Mouse (Mus musculus): ENCODE results near the gene Cacna1c.

Cacna1c gene

DNA sequence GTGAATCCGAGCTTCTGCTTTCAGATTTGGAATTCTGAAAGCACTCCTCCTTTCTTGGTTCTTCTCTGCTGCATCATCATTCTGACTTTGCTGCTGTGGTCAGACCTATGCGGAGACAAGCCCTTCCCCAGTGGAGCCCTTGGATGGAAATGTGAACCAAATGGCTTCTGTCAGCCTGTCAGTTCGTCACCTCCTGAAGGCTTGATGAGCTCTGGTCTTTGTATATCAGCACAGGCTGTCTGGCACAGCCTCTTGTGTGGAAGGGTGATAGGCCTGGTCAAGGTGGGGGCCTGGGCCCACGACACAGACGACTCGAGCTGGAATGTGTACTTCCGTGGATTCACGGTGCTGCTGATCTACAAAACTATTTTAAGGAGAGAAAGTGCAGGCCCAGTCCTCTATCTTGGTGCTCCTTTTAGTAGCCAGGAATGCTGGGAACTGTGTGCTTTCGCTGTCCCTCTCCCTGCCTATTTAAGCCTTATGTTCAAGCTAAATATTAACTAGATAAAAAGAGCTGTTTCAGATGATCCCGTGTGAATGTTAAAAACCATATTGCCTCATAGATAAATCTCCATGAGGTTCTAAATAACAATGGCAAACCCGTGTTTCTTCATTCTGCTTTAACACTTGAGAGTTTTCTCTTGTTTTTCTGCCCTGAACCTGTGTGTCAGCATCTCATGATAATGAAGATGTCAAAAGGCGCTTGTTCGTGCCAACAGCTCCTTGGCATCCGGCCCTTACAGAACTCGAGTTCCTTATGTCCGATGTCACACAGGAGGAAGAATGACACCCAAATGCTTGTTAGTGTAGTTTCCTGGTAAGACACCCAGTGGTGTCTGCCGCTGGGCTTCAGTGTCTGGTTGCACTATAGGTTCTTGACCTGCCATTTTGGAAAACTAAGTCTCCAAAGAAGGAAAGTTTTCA lies at the start of gene Cacna1c:
Gene Cacna1c, minus strand, starts transcription at position 37 of the 924 bp plus-strand sequence.
- DNase-seq (ENCODE audit: low spot score in 2 of 2): no peak

DNA sequence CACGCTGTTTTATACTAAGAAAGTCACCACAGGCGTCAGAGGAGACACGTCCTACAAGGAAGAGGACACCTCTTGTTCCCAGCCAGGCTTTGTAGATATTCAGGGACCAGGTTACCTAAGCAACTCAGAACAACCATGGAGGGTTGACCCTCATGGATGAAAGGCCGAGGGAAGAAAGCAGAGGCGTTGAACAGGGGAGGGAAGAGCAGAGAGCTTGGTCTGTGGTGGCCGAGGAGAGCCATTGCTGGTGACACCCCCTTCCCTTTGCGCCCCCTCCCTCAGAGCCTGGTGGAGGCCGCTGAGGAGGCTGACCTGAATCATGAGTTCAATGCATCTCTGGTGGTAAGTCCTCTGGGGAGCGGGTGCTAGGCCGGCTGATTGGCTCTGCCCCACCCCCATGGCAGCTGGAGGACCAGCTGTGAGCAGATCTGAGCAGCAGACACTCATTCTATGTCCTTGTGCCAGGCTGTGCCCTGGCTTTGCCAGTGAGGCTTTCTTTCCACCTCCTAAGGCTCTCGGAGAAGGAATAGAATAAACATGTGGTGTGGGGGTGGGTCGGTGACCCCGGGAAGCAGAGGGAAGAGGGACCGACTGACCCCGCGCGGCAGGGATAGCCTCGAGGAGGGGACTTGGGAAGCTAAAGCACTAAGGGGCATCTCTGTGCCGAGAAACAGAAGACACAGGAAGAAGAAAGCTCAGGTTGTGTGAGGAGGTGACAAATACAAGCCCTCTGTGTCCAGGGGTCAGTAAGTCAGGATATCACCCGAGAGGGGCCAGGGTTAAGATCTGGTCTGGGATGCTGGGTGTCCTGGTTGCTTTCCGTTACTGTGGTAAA lies 44.9 kb upstream of the Cacna1c start:
- no peak for DNase-seq (ENCODE audit: low spot score in 2 of 2)

DNA sequence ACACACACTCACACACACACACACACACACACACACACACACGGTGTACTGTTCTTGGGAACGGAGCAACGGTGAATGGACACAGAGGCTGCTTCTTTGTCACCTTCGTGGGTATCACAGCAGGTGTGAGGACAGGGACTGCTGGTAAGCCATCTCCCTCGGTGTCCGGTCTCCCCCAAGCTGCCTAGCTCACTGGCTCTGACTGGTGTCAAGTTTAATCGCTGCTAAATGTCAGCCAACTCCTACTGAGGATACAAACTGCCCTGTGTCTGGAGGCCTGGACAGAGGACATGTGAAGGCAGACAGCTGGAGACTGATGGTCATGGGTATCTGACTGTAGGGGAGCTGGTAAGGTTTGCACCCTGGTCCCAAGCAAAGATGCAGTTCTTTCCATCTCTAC lies 44.0 kb upstream of the Cacna1c start:
- DNase-seq (ENCODE audit: low spot score in 2 of 2): no peak

DNA sequence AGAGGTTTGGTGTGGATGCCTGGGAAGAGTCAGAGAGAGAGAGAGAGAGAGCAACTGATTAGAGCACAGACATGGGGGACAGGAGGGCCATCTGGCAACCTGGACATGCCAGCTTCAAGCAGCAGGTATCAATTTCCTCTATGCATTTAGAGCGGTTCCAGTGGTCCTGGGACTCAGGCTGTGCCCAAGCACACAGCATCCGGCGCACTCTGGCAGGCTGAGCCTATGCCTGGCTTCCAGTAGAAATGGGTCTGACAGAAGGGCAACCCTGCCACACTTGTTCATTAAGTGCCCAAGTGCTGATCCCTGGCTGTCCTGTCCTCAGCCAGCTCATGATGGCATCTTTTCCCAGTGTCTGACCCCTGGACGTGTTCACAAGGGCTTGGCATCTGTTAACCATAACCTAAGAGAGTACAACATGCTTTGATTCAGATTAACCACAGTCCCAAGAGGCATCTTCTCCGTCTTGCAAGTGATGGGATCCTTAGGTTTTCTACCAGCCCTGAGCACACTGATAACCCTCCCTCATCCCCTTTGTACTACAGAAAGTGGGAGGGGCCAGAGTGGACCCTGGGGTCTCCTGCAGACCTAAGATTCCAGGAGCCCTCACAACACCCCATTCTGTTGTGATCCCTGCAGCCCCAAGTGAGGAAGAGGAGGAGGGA lies 43.3 kb upstream of the Cacna1c start:
- DNase-seq (ENCODE audit: low spot score in 2 of 2): no peak

DNA sequence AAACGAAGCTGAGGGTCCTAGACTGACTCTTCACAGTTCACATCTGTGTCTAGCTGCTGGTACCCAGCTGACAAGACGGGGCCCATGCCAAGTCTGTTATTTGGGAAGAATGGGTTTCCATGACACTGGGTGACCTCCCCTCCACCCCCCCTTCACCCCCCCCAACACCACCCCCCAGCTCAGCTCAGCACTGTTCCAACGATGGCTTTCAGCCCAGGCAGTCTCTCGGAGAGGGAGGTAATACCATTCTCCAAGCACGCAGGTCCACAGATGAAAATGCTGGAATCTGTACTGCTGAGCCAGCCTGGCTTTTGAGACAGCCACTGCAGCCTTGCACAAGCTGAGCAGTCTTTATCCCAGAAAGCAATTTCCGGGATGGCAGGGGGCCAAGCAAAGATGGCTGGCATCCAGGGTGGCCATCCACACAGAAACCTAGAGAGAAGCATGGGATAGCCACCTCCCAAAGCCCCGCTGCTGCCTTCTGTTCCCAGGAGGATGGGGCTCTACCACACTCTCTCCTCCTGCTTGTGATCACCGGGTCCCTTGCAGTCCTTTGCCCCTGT lies 41.3 kb upstream of the Cacna1c start:
- peak; percentile 59 to 67 for DNase-seq (ENCODE audit: low spot score in 2 of 2)

DNA sequence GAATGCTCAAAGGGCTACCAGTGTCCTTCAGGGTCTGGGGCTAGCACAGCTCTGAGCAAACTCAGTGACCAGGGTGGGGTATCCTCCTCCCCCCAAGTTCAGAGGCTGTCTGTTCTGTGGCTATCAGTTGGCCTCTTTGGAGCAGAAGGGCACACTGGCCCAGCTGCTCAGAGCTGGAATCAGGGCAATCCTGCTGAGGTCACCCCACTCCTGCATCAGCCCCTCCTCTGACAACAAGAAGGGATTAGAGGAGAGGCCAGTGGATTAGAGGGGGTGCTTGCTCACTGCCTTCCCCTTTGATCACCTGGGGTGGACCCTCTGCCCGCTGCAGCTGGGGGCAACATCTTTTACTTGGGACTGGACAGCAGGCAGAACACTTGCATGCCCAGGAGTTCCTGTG lies 40.0 kb upstream of the Cacna1c start, which contains the start of gene Cacna2d4:
Gene Cacna2d4, plus strand, starts transcription at position 286 of the 400 bp plus-strand sequence.
- no peak for DNase-seq (ENCODE audit: low spot score in 2 of 2)

DNA sequence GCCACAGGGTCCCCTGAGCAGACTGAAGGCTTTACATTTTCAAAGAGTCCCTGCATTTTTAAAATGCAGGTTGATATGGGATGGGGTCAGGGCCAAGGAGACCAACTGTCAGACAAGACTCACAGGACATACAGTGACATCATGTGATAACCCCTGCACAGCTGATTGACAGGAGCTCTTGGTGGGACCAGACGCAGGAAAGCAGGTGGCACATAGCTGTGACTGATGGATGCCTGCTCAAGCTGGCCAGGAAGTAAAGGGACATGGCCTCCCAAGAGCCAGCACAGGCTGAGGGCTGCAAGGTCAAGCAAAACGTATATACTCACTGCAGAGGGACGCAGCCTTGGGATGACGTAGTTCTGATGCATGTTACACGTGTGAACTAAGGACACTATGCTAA lies 39.2 kb upstream of the Cacna1c start:
- no peak for DNase-seq (ENCODE audit: low spot score in 2 of 2)

DNA sequence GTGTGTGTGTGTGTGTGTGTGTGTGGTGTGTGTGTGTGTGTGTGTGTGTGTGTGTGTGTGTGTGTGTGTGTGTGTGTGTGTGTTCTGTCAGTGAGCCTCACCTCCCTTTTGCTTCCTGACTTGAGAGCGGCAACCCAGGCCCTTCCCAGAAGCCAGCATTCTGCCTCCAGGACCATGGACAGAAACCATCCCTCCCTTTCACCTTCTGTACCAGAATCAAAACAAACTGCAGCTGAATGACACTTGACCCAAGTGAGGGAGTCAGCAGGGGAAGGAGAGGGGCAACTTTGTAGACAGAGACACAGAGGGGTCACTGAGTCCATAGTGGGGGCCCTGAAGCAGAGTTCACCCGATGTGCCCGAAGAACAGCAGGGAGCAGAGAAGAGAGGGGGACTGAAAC lies 36.8 kb upstream of the Cacna1c start:
- DNase-seq (ENCODE audit: low spot score in 2 of 2): no peak

DNA sequence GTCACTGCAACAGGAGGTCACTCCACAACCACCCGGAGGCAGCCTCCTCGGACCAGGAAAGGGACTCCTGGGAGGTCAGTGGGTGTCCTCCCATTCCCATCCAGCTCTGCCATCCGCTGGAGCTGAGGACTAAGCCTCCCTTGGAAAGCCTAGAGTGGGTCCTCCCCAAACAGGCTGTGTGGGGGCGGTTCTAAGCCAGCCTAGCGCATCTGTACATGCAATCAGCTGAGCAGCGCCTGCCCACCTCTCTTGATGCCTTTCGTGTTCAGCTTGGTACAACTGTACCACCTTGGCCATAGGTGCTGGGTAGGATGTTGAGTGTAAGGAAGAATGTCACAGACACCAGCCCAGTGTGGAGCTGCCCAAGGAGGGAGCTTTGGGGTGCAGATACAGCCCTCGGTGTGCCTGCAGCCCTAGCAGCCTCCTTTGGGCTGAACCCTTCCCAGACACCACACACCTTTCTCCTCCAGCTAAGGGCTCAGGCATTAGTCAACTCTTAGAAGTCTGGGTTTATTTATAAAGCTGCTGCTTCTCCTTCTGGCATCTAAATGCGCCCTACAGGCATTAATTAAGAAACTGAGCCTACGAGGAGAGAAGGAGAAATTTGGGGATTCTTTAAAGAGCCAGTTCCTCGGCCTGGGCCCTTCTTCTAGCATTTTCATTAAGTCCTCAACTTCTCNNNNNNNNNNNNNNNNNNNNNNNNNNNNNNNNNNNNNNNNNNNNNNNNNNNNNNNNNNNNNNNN lies 32.8 kb upstream of the Cacna1c start:
- DNase-seq (ENCODE audit: low spot score in 2 of 2): peak; percentile 60

DNA sequence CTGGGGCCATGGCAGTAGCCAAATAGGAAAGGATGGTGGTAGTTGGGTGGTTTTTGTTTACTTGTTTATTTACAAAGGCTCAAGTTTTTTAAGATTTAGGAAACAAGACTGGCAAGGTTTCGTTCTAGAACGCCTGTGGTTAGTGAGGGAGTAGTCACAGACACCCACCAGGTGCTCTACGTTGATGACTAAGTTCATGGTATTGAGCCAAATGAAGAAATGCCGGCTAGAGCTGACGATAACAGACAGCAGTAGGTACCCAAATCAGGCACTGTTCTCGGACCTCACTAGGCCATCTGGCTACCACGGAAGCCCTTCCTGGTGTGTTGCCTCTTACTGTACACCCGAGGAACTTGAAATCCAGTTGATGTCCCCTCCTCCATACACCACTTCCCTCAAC lies 30.8 kb upstream of the Cacna1c start:
- no peak for DNase-seq (ENCODE audit: low spot score in 2 of 2)

DNA sequence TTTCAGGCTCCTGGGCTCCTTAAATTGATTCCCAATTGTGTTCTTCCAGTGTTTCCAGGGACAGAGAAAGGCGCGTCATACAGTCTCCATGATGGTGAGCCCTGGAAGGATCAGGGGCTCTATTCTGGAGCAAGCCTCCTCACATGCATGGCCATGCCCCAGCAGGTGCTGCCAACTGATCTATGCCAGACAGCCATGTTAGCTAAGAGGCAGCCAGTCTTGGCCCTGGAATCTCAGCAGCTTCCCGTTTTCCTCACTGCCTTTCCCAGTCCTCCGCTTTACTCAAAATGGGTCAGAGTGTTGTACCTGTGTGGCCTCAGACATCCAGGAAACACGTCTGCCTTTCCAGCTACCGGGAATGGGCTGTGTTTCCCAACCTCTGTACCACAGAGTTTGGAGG lies 29.5 kb upstream of the Cacna1c start:
- no peak for DNase-seq (ENCODE audit: low spot score in 2 of 2)

DNA sequence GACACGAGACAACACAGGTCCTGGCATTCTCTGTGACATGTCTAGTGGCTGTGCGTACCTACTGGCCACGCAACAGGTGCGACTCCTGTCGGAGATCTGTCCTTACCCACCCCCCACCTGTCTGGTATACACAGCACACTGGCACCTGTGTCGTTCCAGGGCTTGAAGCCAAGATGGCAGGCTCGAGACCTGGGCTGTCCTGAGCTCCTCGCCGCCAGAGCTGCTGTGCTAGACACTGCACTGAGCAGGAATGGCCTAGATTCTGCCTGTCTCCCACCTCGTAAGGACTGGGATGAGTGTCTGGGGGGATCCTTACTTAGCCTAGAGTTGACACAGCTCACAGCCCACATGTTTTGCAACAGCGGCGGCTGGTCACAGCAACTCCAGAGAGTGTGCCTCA lies 29.0 kb upstream of the Cacna1c start:
- no peak for DNase-seq (ENCODE audit: low spot score in 2 of 2)

DNA sequence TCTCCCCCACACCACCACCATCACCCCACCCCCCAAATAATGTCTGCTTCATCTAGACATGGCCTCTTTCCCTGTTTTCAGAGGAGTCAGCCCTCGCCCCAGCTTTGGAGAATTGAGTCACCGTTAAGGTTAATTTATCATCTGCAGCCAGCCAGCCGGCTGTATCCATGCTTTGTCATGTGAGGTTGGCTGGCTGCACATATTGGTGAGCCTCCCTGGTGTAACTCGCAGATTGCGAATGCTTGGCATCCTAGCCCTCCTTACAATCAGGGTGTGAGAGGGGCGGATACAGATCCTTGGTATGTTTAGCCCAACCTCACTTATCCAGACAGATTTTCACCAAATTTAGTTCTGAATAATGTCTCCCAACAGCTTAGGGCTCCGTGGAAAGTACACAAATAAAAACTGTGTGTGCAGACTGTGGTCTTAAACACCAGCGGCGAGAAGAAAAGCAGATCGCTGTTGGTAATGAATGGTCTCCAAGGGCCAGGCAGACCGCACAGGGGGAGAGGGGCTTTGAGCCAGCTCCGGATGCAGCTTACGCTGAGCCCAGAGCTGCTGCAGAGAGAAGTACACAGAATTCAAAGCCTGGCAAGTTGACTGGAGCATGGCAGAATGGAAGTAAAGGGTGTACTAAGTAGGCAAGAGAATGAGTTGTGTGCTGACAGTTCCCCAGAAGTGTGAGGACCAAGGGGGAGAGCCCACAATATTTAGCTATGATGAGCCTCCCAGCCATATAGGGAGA lies 28.4 kb upstream of the Cacna1c start:
- no peak for DNase-seq (ENCODE audit: low spot score in 2 of 2)

DNA sequence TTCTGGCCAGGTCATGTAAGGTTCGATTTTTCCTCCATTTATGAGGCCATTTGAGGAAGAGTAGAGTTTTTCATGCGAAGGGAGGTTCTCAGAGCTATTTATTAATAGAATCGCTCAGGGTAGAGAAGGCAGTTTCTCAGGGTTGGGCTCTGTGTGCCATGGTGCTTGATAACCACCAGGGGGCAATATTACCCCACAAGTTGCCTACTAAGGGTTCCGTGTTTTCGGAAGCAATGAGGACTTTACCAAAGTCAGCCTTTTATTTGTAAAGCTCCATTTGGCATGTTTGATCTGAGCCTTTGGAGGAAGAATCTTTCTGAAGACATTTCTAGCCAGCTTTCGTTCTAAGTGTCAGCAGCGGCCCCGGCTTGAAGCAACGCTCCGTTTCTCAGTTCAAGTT lies 24.1 kb upstream of the Cacna1c start:
- DNase-seq (ENCODE audit: low spot score in 2 of 2): peak; percentile 76 to 79

DNA sequence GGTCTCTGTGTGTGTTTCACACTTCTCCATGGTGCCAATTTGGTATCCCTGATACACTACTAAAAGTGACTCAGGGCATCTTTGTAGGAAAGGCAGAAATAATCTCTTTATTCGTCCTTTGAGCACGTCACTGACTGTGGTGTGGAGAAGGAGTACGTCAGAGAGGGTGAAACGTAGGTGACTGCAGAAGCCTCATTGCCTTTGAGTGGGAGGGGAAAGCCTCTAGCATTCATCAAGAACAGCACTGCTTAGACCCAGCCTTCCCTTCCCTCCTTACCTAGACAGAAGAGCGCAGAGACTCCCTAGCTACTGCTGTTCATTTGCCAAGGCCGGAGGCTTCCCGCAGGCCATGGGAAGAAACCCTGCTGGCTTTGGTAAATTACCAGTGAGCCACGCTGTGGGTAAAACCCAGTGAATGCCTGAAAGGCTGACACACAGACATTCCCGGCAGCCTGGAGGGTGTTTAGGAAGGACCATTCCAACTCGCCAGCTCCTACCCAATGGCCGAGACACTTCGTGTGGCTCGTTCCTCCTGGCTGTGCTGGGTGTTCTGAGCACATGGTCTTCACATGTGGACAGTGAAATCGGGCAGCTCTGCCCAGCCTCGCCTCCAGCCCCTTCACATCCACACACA lies 23.1 kb upstream of the Cacna1c start:
- no peak for DNase-seq (ENCODE audit: low spot score in 2 of 2)

DNA sequence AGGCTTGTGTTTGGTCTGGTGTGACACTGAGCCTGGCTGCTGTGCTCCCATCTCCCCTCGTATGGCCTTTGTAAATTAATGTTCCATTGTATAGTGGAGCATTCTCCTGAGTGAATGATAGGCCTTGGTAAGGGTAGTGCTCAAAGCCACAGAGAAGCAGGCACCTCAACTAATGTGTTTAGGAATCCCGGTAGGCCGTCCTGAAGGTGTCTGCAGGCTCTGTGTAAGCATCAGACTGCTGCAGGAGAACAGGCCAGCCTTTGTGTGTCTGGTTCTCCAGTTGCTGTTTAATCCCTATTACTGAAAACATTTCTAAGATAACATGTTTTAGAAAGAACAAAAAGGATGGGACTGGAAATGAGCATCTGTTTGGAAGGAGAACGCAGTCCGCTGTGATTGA lies 22.4 kb upstream of the Cacna1c start:
- DNase-seq (ENCODE audit: low spot score in 2 of 2): no peak

DNA sequence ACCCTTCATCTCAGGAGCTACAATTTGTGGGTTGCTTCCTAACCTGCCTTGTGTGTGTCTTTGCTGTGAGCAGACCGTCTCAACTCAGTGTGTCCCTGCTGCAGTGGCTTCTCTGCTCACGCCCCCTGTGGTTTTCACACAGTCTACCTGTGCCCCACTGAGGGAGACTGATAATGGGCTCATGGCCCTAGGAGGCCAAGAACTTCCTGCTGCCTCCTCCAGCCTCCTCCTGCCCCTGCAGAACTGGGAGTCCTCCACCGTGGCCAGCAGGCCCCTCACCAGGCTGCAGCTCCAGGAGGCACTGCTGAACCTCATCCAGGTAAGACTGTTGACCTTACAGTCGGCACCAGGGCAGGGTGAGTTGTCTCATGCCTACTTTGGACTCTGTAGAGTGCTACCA lies 21.4 kb upstream of the Cacna1c start:
- DNase-seq (ENCODE audit: low spot score in 2 of 2): no peak

DNA sequence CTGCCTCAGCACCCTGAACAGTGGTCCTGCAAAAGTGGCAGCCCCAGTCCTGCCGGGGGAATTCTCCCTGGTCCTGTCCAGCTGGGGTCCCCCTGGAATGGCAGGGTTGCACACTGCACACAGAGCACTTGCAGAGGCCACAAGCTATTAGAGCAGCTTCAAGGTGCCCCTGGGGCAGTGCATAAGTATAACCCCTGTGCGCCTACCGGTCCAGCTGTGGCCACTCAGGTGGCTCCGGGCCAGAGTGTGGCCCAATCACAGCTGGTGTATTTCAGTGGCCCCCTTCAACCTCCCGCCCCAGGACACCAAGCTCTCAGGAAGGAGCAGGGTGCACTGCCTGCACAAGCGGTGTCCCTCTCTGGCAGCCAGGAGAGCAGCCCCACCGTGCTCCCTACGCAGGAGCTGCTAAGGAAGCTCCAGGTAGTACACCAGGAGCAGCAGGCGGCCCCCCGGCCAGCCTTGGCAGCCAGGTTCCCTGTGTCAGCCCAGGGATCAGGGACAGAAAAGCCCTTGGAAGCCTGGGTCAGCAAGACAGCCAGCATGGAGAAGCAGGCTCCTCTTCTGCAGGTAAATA lies 18.9 kb upstream of the Cacna1c start:
- DNase-seq (ENCODE audit: low spot score in 2 of 2): no peak

DNA sequence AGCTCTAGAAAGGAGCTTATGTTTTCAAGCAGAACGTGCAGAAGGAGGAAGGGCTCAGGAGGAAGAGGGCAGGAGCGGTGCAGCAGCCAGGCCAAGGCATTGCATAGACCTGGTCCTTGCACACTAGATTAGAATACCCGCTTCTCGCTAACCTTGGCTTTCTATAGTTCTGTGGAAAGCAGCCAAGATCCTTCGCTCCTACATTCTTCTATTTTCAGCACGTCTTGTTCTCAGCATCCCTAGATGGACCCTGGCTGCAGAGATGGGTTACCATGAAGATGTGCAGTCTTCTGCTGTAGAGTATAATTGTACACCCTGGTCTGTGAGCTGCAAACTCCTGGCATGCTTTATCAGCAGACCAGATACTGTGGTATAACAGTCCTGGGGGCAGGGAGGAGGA lies 18.0 kb upstream of the Cacna1c start:
- peak in 1 of 2 experiments; percentile 37 for DNase-seq (ENCODE audit: low spot score in 2 of 2)

DNA sequence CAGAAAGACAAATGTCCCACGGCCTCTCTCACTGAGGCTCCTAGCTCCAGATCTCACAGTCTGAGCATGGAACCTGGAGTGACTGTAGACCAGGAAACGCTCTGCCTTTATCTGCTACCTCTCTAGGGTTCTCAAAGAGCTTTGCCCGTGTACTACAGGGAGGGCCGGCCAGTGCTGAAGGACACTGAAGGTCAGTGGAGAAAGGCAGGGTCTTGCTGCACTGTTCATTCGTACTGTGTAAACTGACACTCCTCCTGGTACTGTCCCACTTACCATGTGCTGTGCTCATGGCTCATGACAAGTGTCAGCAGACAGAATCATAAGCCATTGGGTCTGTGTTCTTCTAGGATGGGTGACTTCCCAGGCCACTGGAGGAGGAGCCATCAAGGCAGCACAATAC lies 17.2 kb upstream of the Cacna1c start:
- DNase-seq (ENCODE audit: low spot score in 2 of 2): no peak

Measured in right cerebral cortex, adult 2 months (tissue).